Mouse (Mus musculus): ENCODE data around the gene Cacna1d.

The Cacna1d gene

GRCm38 (mm10) chr14:29997345-29997744, 493.9 kb downstream of the Cacna1d start:
- no peak for TF ChIP-seq GATA4 (IDR thresholded peaks at IDR 0.05; ENCODE audit: insufficient replicate concordance, low read length)

- TF ChIP-seq GATA4 (IDR thresholded peaks at IDR 0.05; ENCODE audit: insufficient replicate concordance, low read length): peak; percentile 17; the same call in 1 of the 2 replicates
These were observed 495.1 kb downstream of the Cacna1d start for GRCm38 (mm10) chr14:29996000-29996751.

- TF ChIP-seq GATA4 (IDR thresholded peaks at IDR 0.05; ENCODE audit: insufficient replicate concordance, low read length): no peak
These were observed 496.3 kb downstream of the Cacna1d start for GRCm38 (mm10) chr14:29994976-29995375.
